Comparison of ENCODE assay signal across 21 mouse cellular contexts in genomic region chr6:112379054-112379453, GRCm38 (mm10). TPM values are rescaled to one million over a fixed set of nuclear protein-coding genes. Genes with fewer than 3 reads are reported as not detected.
DNase-seq lines count a peak whose midpoint lies in the region; ATAC-seq and TF ChIP-seq lines count a peak whose summit lies in the region.
"Had no signal": no experiment of that assay in that cellular context is flagged by ENCODE, and none has a peak within 500 bp of the region (broad histone marks: within the 10 kb centered on the region; RNA-seq: fewer than 3 reads in every experiment).

No protein-coding gene starts in this region.

- H3ac ChIP-seq in C2C12 (ENCODE audit: control insufficient read depth, insufficient read length, low read depth): no peak overlapping the region

- no peaks in the 10 kb centered on the region for H3K79me3 ChIP-seq in C2C12 (ENCODE audit: low read depth)

- no peaks in the 10 kb centered on the region for H3K79me2 ChIP-seq in C2C12 (ENCODE audit: control insufficient read depth, insufficient read depth)

- no peaks in the 10 kb centered on the region for H3K36me3 ChIP-seq in C2C12 (ENCODE audit: control insufficient read depth, insufficient read depth)
- H3K36me3 ChIP-seq in liver, embryonic 12.5 days: no peaks in the 10 kb centered on the region
- H3K36me3 ChIP-seq: embryonic facial prominence, embryonic 12.5 days; forebrain, embryonic 15.5 days; heart, embryonic 13.5 days; hindbrain, embryonic 12.5 days had no signal

- DNase-seq in 3134 (ENCODE audit: extremely low read depth, insufficient read length, low spot score): peak; percentile 78
- peak; percentile 57 for DNase-seq in ZHBTc4 (ENCODE audit: low read depth, low spot score)
- peak; percentile 17 for DNase-seq in lung, postnatal 25 days (ENCODE audit: low spot score)
- no peak for DNase-seq in kidney, postnatal 4 days
- no peak for DNase-seq in yolk sac, embryonic 10.5 days (ENCODE audit: low spot score)
- DNase-seq: adrenal gland, postnatal 10 days; B cell, adult 2 months; cerebellum, adult 11 months; cerebellum, adult 8-10 months; cerebellum, postnatal 25 days; gastrocnemius, postnatal 14 days; heart, adult 2 months; heart, postnatal 4 days had no signal

- H3K4me1 ChIP-seq in liver, embryonic 12.5 days: no peaks in the 10 kb centered on the region
- H3K4me1 ChIP-seq: embryonic facial prominence, embryonic 12.5 days; forebrain, embryonic 15.5 days had no signal

- no peak overlapping the region for H3K27ac ChIP-seq in liver, embryonic 12.5 days
- H3K27ac ChIP-seq: embryonic facial prominence, embryonic 12.5 days; forebrain, embryonic 15.5 days; heart, adult 2 months; heart, embryonic 13.5 days; hindbrain, embryonic 12.5 days had no signal

- no peak for TF ChIP-seq CTCF in C2C12 (IDR thresholded peaks at IDR 0.05; ENCODE audit: control insufficient read depth, insufficient read depth, insufficient read length)

- no peak overlapping the region for H3K9ac ChIP-seq in liver, embryonic 12.5 days
- H3K9ac ChIP-seq: embryonic facial prominence, embryonic 12.5 days; forebrain, embryonic 15.5 days; heart, embryonic 13.5 days; hindbrain, embryonic 12.5 days had no signal

- H3K9me3 ChIP-seq in liver, embryonic 12.5 days (replicated peaks): no peaks in the 10 kb centered on the region
- H3K9me3 ChIP-seq: embryonic facial prominence, embryonic 12.5 days; forebrain, embryonic 15.5 days; heart, embryonic 13.5 days; hindbrain, embryonic 12.5 days had no signal

- no peaks in the 10 kb centered on the region for H3K27me3 ChIP-seq in C2C12 (ENCODE audit: control insufficient read depth, insufficient read depth, insufficient read length)
- no peaks in the 10 kb centered on the region for H3K27me3 ChIP-seq in liver, embryonic 12.5 days (replicated peaks)
- H3K27me3 ChIP-seq: embryonic facial prominence, embryonic 12.5 days; forebrain, embryonic 15.5 days; hindbrain, embryonic 12.5 days had no signal

- no peak for ATAC-seq in liver, embryonic 12.5 days
- ATAC-seq: forebrain, embryonic 15.5 days; hindbrain, embryonic 16.5 days had no signal

- no peak overlapping the region for H3K4me3 ChIP-seq in C2C12 (ENCODE audit: insufficient read depth, poor library complexity, severe bottlenecking)
- no peak overlapping the region for H3K4me3 ChIP-seq in liver, embryonic 12.5 days
- H3K4me3 ChIP-seq: embryonic facial prominence, embryonic 12.5 days; forebrain, embryonic 15.5 days; heart, adult 2 months; heart, embryonic 13.5 days; hindbrain, embryonic 12.5 days had no signal

- H3K4me2 ChIP-seq in liver, embryonic 12.5 days: no peak overlapping the region
- H3K4me2 ChIP-seq: embryonic facial prominence, embryonic 12.5 days; forebrain, embryonic 15.5 days; heart, embryonic 13.5 days; hindbrain, embryonic 12.5 days had no signal

- 75% methylated on average over 9 of the region's 9 CpGs for WGBS in liver, embryonic 12.5 days (ENCODE audit: insufficient replicate concordance)

TF ChIP-seq in C2C12, 6 proteins besides CTCF, POLR2A, EP300 and RAD21:
- TF ChIP-seq MYOD1 (IDR thresholded peaks at IDR 0.05; ENCODE audit: control insufficient read depth, insufficient read length, low read depth): peak; percentile 2
- no peak for TF ChIP-seq CEBPB (IDR thresholded peaks at IDR 0.05; ENCODE audit: low read depth)

RNA-seq across cellular contexts. Expression of gene Ssu2, which starts 8.8 kb away (rescaled TPM):
- not detected for polyA plus RNA-seq in C2C12 (2012; fragmentation: generic; extraction: Trizol)
- polyA plus RNA-seq in liver, embryonic 12.5 days (2016; fragmentation: Nextera tagmentation; extraction: Ambion mirVana): 0.08 TPM in 1 of 2 replicates, not detected in the other
- polyA plus RNA-seq: forebrain, embryonic 11.5 days had no signal

Comparison
In these comparisons a context has a peak if more than half of its experiments do, and no peak if none do; other contexts are left out.
1. DNase-seq: peak in 3134 (single experiment), ZHBTc4 (single experiment) and lung, postnatal 25 days (single experiment); none in kidney, postnatal 4 days (0 of 2) and yolk sac, embryonic 10.5 days (single experiment).